Mouse (Mus musculus) C2C12 (cell line): ENCODE measurements around the gene Ankrd60. TPM values are rescaled to one million over a fixed set of nuclear protein-coding genes. Genes with fewer than 3 reads are reported as not detected.

Experiments used
- H3K27me3 ChIP-seq: one replicate; pipeline ENCODE4 v1.6.1; 2011; ENCODE audit not compliant: control insufficient read depth, insufficient read depth, insufficient read length
- H3K36me3 ChIP-seq: one replicate; pipeline ENCODE4 v1.6.1; 2011; ENCODE audit not compliant: control insufficient read depth, insufficient read depth
- H3K4me3 ChIP-seq: one replicate; pipeline ENCODE4 v1.5.1; 2011; ENCODE audit warnings: mild to moderate bottlenecking, control low read depth; ENCODE audit not compliant: poor library complexity, insufficient read depth, severe bottlenecking
- H3K79me2 ChIP-seq: one replicate; pipeline ENCODE4 v1.6.1; 2011; ENCODE audit not compliant: control insufficient read depth, insufficient read depth
- H3K79me3 ChIP-seq: one replicate; pipeline ENCODE4 v1.6.1; 2011; ENCODE audit warnings: low read depth, control low read depth
- H3ac ChIP-seq: one replicate; pipeline ENCODE3; 2011; ENCODE audit warnings: low read depth; ENCODE audit not compliant: control insufficient read depth, insufficient read length
- CEBPB ChIP-seq: IDR thresholded peaks from one replicate; pipeline ENCODE4 v1.6.1; 2011; ENCODE audit warnings: low read depth, mild to moderate bottlenecking, control low read depth, moderate library complexity
- CTCF ChIP-seq: IDR thresholded peaks from one replicate; pipeline ENCODE4 v1.5.1; 2011; ENCODE audit not compliant: control insufficient read depth, insufficient read depth, insufficient read length
- FOSL1 ChIP-seq: IDR thresholded peaks from one replicate; pipeline ENCODE4 v1.8.0; 2011; ENCODE audit warnings: mild to moderate bottlenecking, low read length; ENCODE audit not compliant: poor library complexity, insufficient read depth, severe bottlenecking
- MAX ChIP-seq: IDR thresholded peaks from one replicate; pipeline ENCODE4 v1.6.1; 2011; ENCODE audit warnings: mild to moderate bottlenecking, control low read depth
- MYOD1 ChIP-seq: IDR thresholded peaks from one replicate; pipeline ENCODE4 v1.6.1; 2011; ENCODE audit warnings: low read depth; ENCODE audit not compliant: control insufficient read depth, insufficient read length
- MYOG ChIP-seq: IDR thresholded peaks from one replicate; pipeline ENCODE4 v1.6.1; 2011; ENCODE audit not compliant: control insufficient read depth, insufficient read length; ENCODE audit errors: extremely low read depth
- USF1 ChIP-seq: IDR thresholded peaks from one replicate; pipeline ENCODE4 v1.6.1; 2011; ENCODE audit warnings: low read depth, mild to moderate bottlenecking, control low read depth, moderate library complexity
- long read RNA-seq, 2 experiments: library from polyadenylated mRNA; unstranded; transcript quantifications; one replicate each; pipeline ENCODE4 v2.0.0; 2019 to 2020
- polyA plus RNA-seq: library from polyadenylated mRNA; unstranded; fragments of >200 nt; fragmentation: generic; extraction: Trizol; gene quantifications from one replicate; pipeline ENCODE4 v1.2.1, GENCODE M21; 2012; ENCODE audit warnings: missing spikeins

Gene Ankrd60
- not detected for polyA plus RNA-seq
- long read RNA-seq, experiment 1, result 0 reads
- long read RNA-seq, experiment 2, result 0 reads

DNA sequence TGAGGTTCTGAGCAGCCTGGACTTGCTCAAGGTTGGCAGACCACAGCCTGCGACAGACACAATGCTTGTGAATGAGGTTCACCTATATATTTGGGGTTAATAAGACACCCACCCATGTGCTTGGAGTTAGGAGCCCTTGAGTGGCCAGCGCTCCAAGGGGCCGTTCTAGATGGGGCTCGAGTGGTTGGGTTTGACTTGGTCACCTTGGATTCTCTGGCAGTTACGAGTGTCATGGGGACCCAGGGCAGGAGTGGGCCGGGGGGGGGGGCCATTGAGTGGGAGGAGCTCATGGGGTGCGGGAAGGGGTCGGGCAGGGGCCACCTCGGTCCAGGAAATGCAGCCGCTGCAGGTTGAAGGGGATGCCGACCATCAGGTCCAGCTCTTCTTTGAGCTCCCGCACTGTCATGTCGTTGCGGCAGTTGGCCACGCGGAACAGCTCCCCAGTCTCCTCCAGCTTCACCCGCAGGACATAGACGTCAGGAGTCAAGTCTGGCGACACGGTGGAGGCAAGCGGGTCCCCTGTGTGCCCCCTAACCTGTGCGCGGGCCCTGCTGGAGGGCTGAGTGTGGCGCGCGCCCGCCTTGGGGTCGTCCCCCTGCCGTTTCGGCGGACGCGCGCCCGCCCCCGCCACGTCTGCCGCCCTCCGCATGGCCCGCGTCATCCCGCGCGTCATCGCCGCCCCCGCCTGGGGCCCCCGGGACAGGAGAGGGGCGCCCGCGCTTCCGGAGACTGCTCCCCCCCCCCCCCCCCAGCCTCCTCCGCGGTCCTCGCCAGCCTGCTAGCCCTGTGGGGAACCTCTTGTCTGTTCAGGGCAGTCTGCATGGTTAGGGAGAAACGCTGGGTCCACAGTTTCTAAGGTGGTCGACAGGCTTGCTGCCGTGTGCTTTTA is at the start of gene Ankrd60:
TSS of gene Ankrd60 (minus strand) at position 697 of the 889 bp plus-strand sequence.
- Histone ChIP-seq H3K79me3 (no peaks in the 10 kb centered on the region), H3K27me3 (peaks cover 11% of the 10 kb centered on the region), H3K4me3 (no peak within 1 kb of the TSS), H3ac (no peak within 1 kb of the TSS), H3K36me3 (no peaks in the 10 kb centered on the region), H3K79me2 (no peaks in the 10 kb centered on the region)
- TF ChIP-seq MYOG (no peak), FOSL1 (no peak), USF1 (no peak), CEBPB (no peak), MYOD1 (no peak), CTCF (no peak), MAX (no peak)

DNA sequence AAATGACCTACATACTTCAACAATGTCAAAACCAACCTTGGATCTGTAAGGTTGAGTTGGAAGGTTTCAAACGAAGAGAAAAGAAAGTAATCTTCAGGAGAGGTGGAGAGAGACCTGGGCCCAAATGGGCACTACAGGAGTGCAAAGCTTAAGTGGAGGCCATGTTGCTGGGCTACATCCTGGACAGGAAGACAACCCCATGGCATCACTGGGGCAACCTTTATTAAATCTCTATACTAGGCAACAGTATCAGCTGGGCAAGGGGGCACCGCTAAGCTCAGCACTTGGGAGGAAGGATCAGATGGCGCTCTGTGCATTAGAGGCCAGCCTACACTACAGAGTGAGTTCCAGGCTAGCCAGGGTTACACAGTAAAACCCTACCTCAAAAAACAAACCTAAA is 47.6 kb upstream of the Ankrd60 start:
- Histone ChIP-seq H3K79me3 (no peaks in the 10 kb centered on the region), H3K27me3 (no peaks in the 10 kb centered on the region), H3K36me3 (no peaks in the 10 kb centered on the region), H3ac (no peak overlapping the region), H3K79me2 (no peaks in the 10 kb centered on the region), H3K4me3 (no peak overlapping the region)
- TF ChIP-seq MYOD1 (no peak), USF1 (no peak), MAX (no peak), MYOG (no peak), CTCF (no peak), CEBPB (no peak), FOSL1 (no peak)

DNA sequence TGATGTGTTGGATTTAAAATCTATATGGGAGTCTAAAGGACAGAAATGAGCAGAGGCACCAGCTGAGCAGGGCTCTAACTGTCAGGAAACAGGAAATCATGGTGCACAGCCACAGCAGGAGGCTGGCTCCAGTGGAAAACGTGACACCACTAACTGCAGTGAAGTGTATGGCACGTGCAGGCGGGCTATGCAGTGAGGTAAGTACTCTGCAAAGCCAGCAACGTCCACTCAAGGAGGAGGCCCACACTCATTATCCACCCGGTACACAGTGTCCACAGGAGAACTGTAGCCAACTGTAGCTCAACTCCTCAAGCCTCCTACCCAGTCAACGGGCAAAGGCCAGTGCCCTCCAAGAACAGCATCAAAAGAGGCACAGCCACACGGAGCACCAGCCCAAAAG is 46.5 kb upstream of the Ankrd60 start:
- Histone ChIP-seq H3K4me3 (no peak overlapping the region), H3ac (no peak overlapping the region), H3K36me3 (no peaks in the 10 kb centered on the region), H3K79me2 (no peaks in the 10 kb centered on the region), H3K79me3 (no peaks in the 10 kb centered on the region), H3K27me3 (no peaks in the 10 kb centered on the region)
- no peak for TF ChIP-seq MYOD1
- TF ChIP-seq FOSL1, result no peak
- TF ChIP-seq USF1, result no peak
- no peak for TF ChIP-seq CEBPB
- no peak for TF ChIP-seq MYOG
- TF ChIP-seq CTCF, result no peak
- no peak for TF ChIP-seq MAX

DNA sequence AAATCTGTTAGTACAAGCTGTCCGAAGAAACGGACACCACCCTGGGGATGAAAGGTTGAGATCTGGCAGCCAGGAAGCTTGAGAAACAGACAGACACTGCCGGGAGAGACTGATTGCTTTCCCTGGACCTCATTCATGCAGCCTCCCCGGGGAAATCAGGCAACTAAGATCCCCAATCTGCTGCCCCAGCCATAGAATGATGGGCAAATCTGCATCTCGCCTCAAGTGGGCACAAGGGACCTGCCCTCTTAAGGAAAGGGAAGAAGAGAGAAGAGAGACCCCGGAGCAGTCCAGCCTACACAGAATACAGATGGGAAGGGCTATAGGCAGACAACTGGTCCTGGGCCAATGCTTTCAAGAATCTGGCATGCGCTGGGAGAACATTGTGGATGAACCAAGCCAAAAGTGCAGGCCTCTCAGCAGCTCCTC is 44.0 kb upstream of the Ankrd60 start:
- no peaks in the 10 kb centered on the region for H3K36me3 ChIP-seq
- H3K4me3 ChIP-seq, result no peak overlapping the region
- TF ChIP-seq MYOD1, result no peak
- no peak for TF ChIP-seq CTCF
- TF ChIP-seq MAX, result no peak
- no peak for TF ChIP-seq MYOG
- no peak for TF ChIP-seq CEBPB
- no peak for TF ChIP-seq FOSL1
- no peak for TF ChIP-seq USF1
- no peaks in the 10 kb centered on the region for H3K79me2 ChIP-seq
- H3K79me3 ChIP-seq, result no peaks in the 10 kb centered on the region
- no peak overlapping the region for H3ac ChIP-seq
- no peaks in the 10 kb centered on the region for H3K27me3 ChIP-seq

DNA sequence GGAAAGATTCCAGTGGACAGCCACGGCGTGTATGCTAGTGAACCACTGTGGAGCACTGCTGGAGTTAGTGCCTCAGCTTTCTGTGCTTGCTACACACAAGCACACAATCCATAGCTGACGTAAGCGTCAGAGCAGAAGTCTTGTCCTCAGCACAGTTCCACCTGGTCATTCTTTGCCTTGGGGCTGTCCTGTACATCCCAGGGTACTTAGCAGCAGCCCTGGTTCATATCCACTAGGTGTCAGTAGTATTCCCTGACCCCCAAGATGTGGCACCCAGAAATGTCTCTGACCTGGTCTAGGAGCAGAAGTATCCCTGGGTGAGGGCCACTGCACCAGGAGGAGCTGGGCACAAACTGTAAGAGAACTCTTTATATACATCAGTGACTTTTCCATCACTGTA is 42.5 kb upstream of the Ankrd60 start:
- Histone ChIP-seq H3ac (no peak overlapping the region), H3K27me3 (no peaks in the 10 kb centered on the region), H3K36me3 (no peaks in the 10 kb centered on the region), H3K79me3 (no peaks in the 10 kb centered on the region), H3K4me3 (no peak overlapping the region), H3K79me2 (no peaks in the 10 kb centered on the region)
- no peak for TF ChIP-seq CTCF
- TF ChIP-seq USF1, result no peak
- no peak for TF ChIP-seq MYOG
- TF ChIP-seq FOSL1, result no peak

DNA sequence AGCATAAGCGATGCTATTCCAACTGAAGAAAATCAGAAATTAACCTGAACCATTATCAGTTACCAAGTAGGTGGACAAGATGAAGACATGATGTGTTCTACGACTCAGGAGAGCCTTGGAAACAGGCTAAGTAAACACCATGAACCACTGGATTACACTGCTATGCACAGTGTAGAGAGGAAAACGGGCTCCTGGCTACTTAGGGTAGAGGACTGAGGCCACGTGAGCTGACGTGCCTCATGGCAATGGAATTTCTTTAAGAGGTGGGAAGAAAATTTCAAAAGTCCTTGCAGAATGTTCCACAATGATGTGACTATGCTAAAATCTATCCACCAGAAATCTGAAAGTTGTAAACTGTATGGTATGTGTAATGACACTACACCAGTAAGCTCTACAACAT is 41.0 kb upstream of the Ankrd60 start:
- Histone ChIP-seq H3ac (no peak overlapping the region), H3K4me3 (no peak overlapping the region), H3K79me2 (no peaks in the 10 kb centered on the region), H3K36me3 (no peaks in the 10 kb centered on the region), H3K27me3 (no peaks in the 10 kb centered on the region), H3K79me3 (no peaks in the 10 kb centered on the region)
- no peak for TF ChIP-seq CEBPB
- TF ChIP-seq FOSL1, result no peak
- TF ChIP-seq USF1, result no peak
- no peak for TF ChIP-seq MYOG
- no peak for TF ChIP-seq CTCF
- TF ChIP-seq MYOD1, result no peak
- TF ChIP-seq MAX, result no peak
